Mouse (Mus musculus): ENCODE measurements at regions not wholly inside any gene's neighbourhood (a gene's known extent, or its start where the extent isn't known, plus 50 kb on each side); places are given as distances from the start of the nearest gene placed in this dataset.

GRCm38 (mm10) chr4:153118824-153119646, 363.6 kb downstream of the Ajap1 start:
- no peaks in the 10 kb centered on the region for H3K4me1 ChIP-seq
- 0 out of 2 replicates have a peak, but pooled peaks cover 4% of the 10 kb centered on the region for H3K9me3 ChIP-seq
- no peak overlapping the region for H3K4me3 ChIP-seq
- H3K27me3 ChIP-seq (ENCODE audit: insufficient read depth, poor library complexity, severe bottlenecking) = no peaks in the 10 kb centered on the region
- WGBS = 74% methylated on average over 14 of the region's 14 CpGs
- no peaks in the 10 kb centered on the region for H3K36me3 ChIP-seq
- DNase-seq (ENCODE audit: low spot score) = no peak
- no peak overlapping the region for H3K27ac ChIP-seq

- Histone ChIP-seq H3K36me3 (no peaks in the 10 kb centered on the region), H3K4me3 (no peak overlapping the region), H3K27ac (no peak overlapping the region), H3K9me3 (0 out of 2 replicates have a peak, but pooled peaks cover 4% of the 10 kb centered on the region), H3K4me1 (no peaks in the 10 kb centered on the region), H3K27me3 (ENCODE audit: insufficient read depth, poor library complexity, severe bottlenecking) (no peaks in the 10 kb centered on the region)
- no peak for DNase-seq (ENCODE audit: low spot score)
- WGBS = 66% methylated on average over 7 of the region's 7 CpGs
These were observed 367.6 kb downstream of the Ajap1 start for GRCm38 (mm10) chr4:153114998-153115397.

- no peaks in the 10 kb centered on the region for H3K36me3 ChIP-seq
- H3K4me1 ChIP-seq = no peaks in the 10 kb centered on the region
- 68% methylated on average over 2 of the region's 2 CpGs for WGBS
- no peak overlapping the region for H3K4me3 ChIP-seq
- H3K27ac ChIP-seq = no peak overlapping the region
- DNase-seq (ENCODE audit: low spot score) = no peak
- H3K27me3 ChIP-seq (ENCODE audit: insufficient read depth, poor library complexity, severe bottlenecking) = no peaks in the 10 kb centered on the region
- 0 out of 2 replicates have a peak, but pooled peaks cover 4% of the 10 kb centered on the region for H3K9me3 ChIP-seq
These were observed 369.0 kb downstream of the Ajap1 start for GRCm38 (mm10) chr4:153113577-153113976.

GRCm38 (mm10) chr4:153110291-153110746, 372.3 kb downstream of the Ajap1 start:
- H3K4me1 ChIP-seq = no peaks in the 10 kb centered on the region
- H3K36me3 ChIP-seq = no peaks in the 10 kb centered on the region
- 44% methylated on average over 16 of the region's 16 CpGs for WGBS
- no peaks in the 10 kb centered on the region for H3K27me3 ChIP-seq (ENCODE audit: insufficient read depth, poor library complexity, severe bottlenecking)
- DNase-seq (ENCODE audit: low spot score) = no peak
- H3K4me3 ChIP-seq = no peak overlapping the region
- no peaks in the 10 kb centered on the region for H3K9me3 ChIP-seq
- H3K27ac ChIP-seq = no peak overlapping the region

GRCm38 (mm10) chr4:153098591-153098990, 384.0 kb downstream of the Ajap1 start:
- Histone ChIP-seq H3K27ac (no peak overlapping the region), H3K9me3 (no peaks in the 10 kb centered on the region), H3K36me3 (no peaks in the 10 kb centered on the region), H3K27me3 (ENCODE audit: insufficient read depth, poor library complexity, severe bottlenecking) (no peaks in the 10 kb centered on the region), H3K4me3 (no peak overlapping the region), H3K4me1 (no peaks in the 10 kb centered on the region; the same call in 1 of the 2 replicates)
- DNase-seq (ENCODE audit: low spot score) = no peak
- 85% methylated on average over 12 of the region's 12 CpGs for WGBS

- Histone ChIP-seq H3K4me1 (peaks cover 3% of the 10 kb centered on the region; the same call in 1 of the 2 replicates), H3K4me3 (no peak overlapping the region), H3K36me3 (no peaks in the 10 kb centered on the region), H3K27ac (no peak overlapping the region), H3K27me3 (ENCODE audit: insufficient read depth, poor library complexity, severe bottlenecking) (no peaks in the 10 kb centered on the region), H3K9me3 (no peaks in the 10 kb centered on the region)
- DNase-seq (ENCODE audit: low spot score) = no peak
- WGBS = 53% methylated on average over 1 of the region's 1 CpGs
These were observed 385.0 kb downstream of the Ajap1 start for GRCm38 (mm10) chr4:153097601-153098000.

- Histone ChIP-seq H3K4me1 (peaks cover 3% of the 10 kb centered on the region; the same call in 1 of the 2 replicates), H3K9me3 (no peaks in the 10 kb centered on the region), H3K27ac (no peak overlapping the region), H3K4me3 (no peak overlapping the region), H3K27me3 (ENCODE audit: insufficient read depth, poor library complexity, severe bottlenecking) (no peaks in the 10 kb centered on the region), H3K36me3 (no peaks in the 10 kb centered on the region)
- no peak for DNase-seq (ENCODE audit: low spot score)
- WGBS = 69% methylated on average over 3 of the region's 3 CpGs
These were observed 389.5 kb downstream of the Ajap1 start for GRCm38 (mm10) chr4:153093129-153093528.

- 0 out of 2 replicates have a peak, but pooled peaks cover 7% of the 10 kb centered on the region for H3K9me3 ChIP-seq
- H3K36me3 ChIP-seq = no peaks in the 10 kb centered on the region
- WGBS = 25% methylated on average over 14 of the region's 14 CpGs
- 0 out of 2 replicates have a peak, but pooled peaks cover 4% of the 10 kb centered on the region for H3K4me1 ChIP-seq
- peak overlapping the region; percentile 15; the same call in 1 of the 2 replicates for H3K4me3 ChIP-seq
- DNase-seq (ENCODE audit: low spot score) = no peak
- no peak overlapping the region for H3K27ac ChIP-seq
- H3K27me3 ChIP-seq (ENCODE audit: insufficient read depth, poor library complexity, severe bottlenecking) = 0 out of 2 replicates have a peak, but pooled peaks cover 3% of the 10 kb centered on the region
These were observed 400.4 kb downstream of the Ajap1 start for GRCm38 (mm10) chr4:153082166-153082565.

- Histone ChIP-seq H3K27me3 (ENCODE audit: insufficient read depth, poor library complexity, severe bottlenecking) (no peaks in the 10 kb centered on the region), H3K27ac (no peak overlapping the region), H3K4me3 (no peak overlapping the region), H3K9me3 (no peaks in the 10 kb centered on the region), H3K4me1 (no peaks in the 10 kb centered on the region), H3K36me3 (no peaks in the 10 kb centered on the region)
- no peak for DNase-seq (ENCODE audit: low spot score)
- WGBS = 87% methylated on average over 3 of the region's 3 CpGs
These were observed 408.0 kb downstream of the Ajap1 start for GRCm38 (mm10) chr4:153074590-153074989.

- Histone ChIP-seq H3K27ac (no peak overlapping the region), H3K4me3 (no peak overlapping the region), H3K9me3 (no peaks in the 10 kb centered on the region), H3K27me3 (ENCODE audit: insufficient read depth, poor library complexity, severe bottlenecking) (no peaks in the 10 kb centered on the region), H3K36me3 (no peaks in the 10 kb centered on the region), H3K4me1 (no peaks in the 10 kb centered on the region)
- no peak for DNase-seq (ENCODE audit: low spot score)
- 59% methylated on average over 15 of the region's 15 CpGs for WGBS
These were observed 412.3 kb downstream of the Ajap1 start for GRCm38 (mm10) chr4:153070190-153070745.

GRCm38 (mm10) chr4:153068484-153069033, 414.1 kb downstream of the Ajap1 start:
- Histone ChIP-seq H3K4me3 (no peak overlapping the region), H3K36me3 (no peaks in the 10 kb centered on the region), H3K27ac (no peak overlapping the region), H3K9me3 (no peaks in the 10 kb centered on the region), H3K27me3 (ENCODE audit: insufficient read depth, poor library complexity, severe bottlenecking) (no peaks in the 10 kb centered on the region), H3K4me1 (no peaks in the 10 kb centered on the region)
- no peak for DNase-seq (ENCODE audit: low spot score)
- WGBS = 83% methylated on average over 12 of the region's 12 CpGs

GRCm38 (mm10) chr4:153064021-153064605, 418.5 kb downstream of the Ajap1 start:
- H3K36me3 ChIP-seq = no peaks in the 10 kb centered on the region
- H3K4me1 ChIP-seq = no peaks in the 10 kb centered on the region
- H3K27ac ChIP-seq = no peak overlapping the region
- DNase-seq (ENCODE audit: low spot score) = no peak
- H3K4me3 ChIP-seq = no peak overlapping the region
- H3K9me3 ChIP-seq = no peaks in the 10 kb centered on the region
- WGBS = 69% methylated on average over 14 of the region's 14 CpGs
- no peaks in the 10 kb centered on the region for H3K27me3 ChIP-seq (ENCODE audit: insufficient read depth, poor library complexity, severe bottlenecking)

GRCm38 (mm10) chr4:153063402-153063801, 419.2 kb downstream of the Ajap1 start:
- Histone ChIP-seq H3K4me1 (no peaks in the 10 kb centered on the region), H3K27me3 (ENCODE audit: insufficient read depth, poor library complexity, severe bottlenecking) (no peaks in the 10 kb centered on the region), H3K27ac (no peak overlapping the region), H3K4me3 (no peak overlapping the region), H3K9me3 (no peaks in the 10 kb centered on the region), H3K36me3 (no peaks in the 10 kb centered on the region)
- WGBS = 55% methylated on average over 9 of the region's 9 CpGs
- DNase-seq (ENCODE audit: low spot score) = no peak
